ENCODE assay signal across 11 mouse cellular contexts in genomic region chr13:10636859-10637258, GRCm38 (mm10).
DNase-seq lines count a peak whose midpoint lies in the region; ATAC-seq and TF ChIP-seq lines count a peak whose summit lies in the region.
"Had no signal": no experiment of that assay in that cellular context is flagged by ENCODE, and none has a peak within 500 bp of the region (broad histone marks: within the 10 kb centered on the region; RNA-seq: fewer than 3 reads in every experiment).

No protein-coding gene starts in this region.

- no peak for ATAC-seq in forebrain, embryonic 14.5 days
- ATAC-seq in forebrain, embryonic 12.5 days (ENCODE audit: low FRiP score), result no peak
- ATAC-seq in lung, embryonic 14.5 days (ENCODE audit: insufficient read depth), result peak; percentile 76
- no peak for ATAC-seq in intestine, embryonic 16.5 days

- no peak overlapping the region for H3K9ac ChIP-seq in forebrain, embryonic 14.5 days (ENCODE audit: low read length)
- no peak overlapping the region for H3K9ac ChIP-seq in forebrain, embryonic 12.5 days
- H3K9ac ChIP-seq in lung, embryonic 14.5 days, result no peak overlapping the region
- H3K9ac ChIP-seq in intestine, embryonic 16.5 days (ENCODE audit: low read depth, low read length), result no peak overlapping the region
- H3K9ac ChIP-seq: heart, embryonic 15.5 days had no signal

- peak; percentile 29 for DNase-seq in forebrain, embryonic 14.5 days (ENCODE audit: low spot score)
- DNase-seq in lung, embryonic 14.5 days, result peak; percentile 65
- no peak for DNase-seq in lung, adult 2 months
- DNase-seq in layer of hippocampus, postnatal 36 days, result peak; percentile 4 to 10
- peak; percentile 14 for DNase-seq in retina, postnatal 1 day
- no peak for DNase-seq in ovary, postnatal 36 days (ENCODE audit: low spot score)
- DNase-seq: cerebellum, adult 9-10 months had no signal

- no peaks in the 10 kb centered on the region for H3K36me3 ChIP-seq in forebrain, embryonic 14.5 days (ENCODE audit: control insufficient read depth, insufficient read depth, low read length)
- H3K36me3 ChIP-seq in forebrain, embryonic 12.5 days (replicated peaks), result no peaks in the 10 kb centered on the region
- no peaks in the 10 kb centered on the region for H3K36me3 ChIP-seq in lung, embryonic 14.5 days (ENCODE audit: insufficient read depth)
- no peaks in the 10 kb centered on the region for H3K36me3 ChIP-seq in intestine, embryonic 16.5 days (ENCODE audit: control insufficient read depth, insufficient read depth, low read length)
- H3K36me3 ChIP-seq: heart, embryonic 15.5 days had no signal

- H3K4me1 ChIP-seq in forebrain, embryonic 14.5 days (ENCODE audit: control insufficient read depth, insufficient read depth, low read length), result no peaks in the 10 kb centered on the region
- H3K4me1 ChIP-seq in forebrain, embryonic 12.5 days, result no peaks in the 10 kb centered on the region
- no peaks in the 10 kb centered on the region for H3K4me1 ChIP-seq in lung, embryonic 14.5 days (ENCODE audit: insufficient read depth)
- H3K4me1 ChIP-seq in lung, adult 2 months (ENCODE audit: control insufficient read depth, insufficient read depth, low read length), result no peaks in the 10 kb centered on the region
- H3K4me1 ChIP-seq in intestine, embryonic 16.5 days (ENCODE audit: control insufficient read depth, insufficient read depth, low read length), result no peaks in the 10 kb centered on the region
- H3K4me1 ChIP-seq: heart, embryonic 15.5 days had no signal

- H3K27ac ChIP-seq in forebrain, embryonic 14.5 days (ENCODE audit: low read depth, low read length), result no peak overlapping the region
- H3K27ac ChIP-seq in forebrain, embryonic 12.5 days, result no peak overlapping the region
- H3K27ac ChIP-seq in lung, embryonic 14.5 days (ENCODE audit: low read depth), result no peak overlapping the region
- H3K27ac ChIP-seq in intestine, embryonic 16.5 days (ENCODE audit: low read length), result no peak overlapping the region
- H3K27ac ChIP-seq: heart, embryonic 15.5 days; macrophage had no signal

- 90% methylated on average over 4 of the region's 4 CpGs for WGBS in forebrain, embryonic 14.5 days
- WGBS in forebrain, embryonic 12.5 days, result 89% methylated on average over 4 of the region's 4 CpGs
- WGBS in lung, embryonic 14.5 days, result 58% methylated on average over 4 of the region's 4 CpGs
- 32% methylated on average over 4 of the region's 4 CpGs for WGBS in lung, adult 2 months
- WGBS in intestine, embryonic 16.5 days, result 64% methylated on average over 4 of the region's 4 CpGs

- no peak overlapping the region for H3K4me3 ChIP-seq in forebrain, embryonic 14.5 days (ENCODE audit: low read depth, low read length)
- H3K4me3 ChIP-seq in forebrain, embryonic 12.5 days (replicated peaks), result no peak overlapping the region
- no peak overlapping the region for H3K4me3 ChIP-seq in lung, embryonic 14.5 days (ENCODE audit: low read depth, low read length)
- no peak overlapping the region for H3K4me3 ChIP-seq in lung, adult 2 months (replicated peaks; ENCODE audit: extremely low read depth, low read depth, low read length)
- no peak overlapping the region for H3K4me3 ChIP-seq in intestine, embryonic 16.5 days (ENCODE audit: low read length)
- H3K4me3 ChIP-seq: heart, embryonic 15.5 days had no signal

- no peaks in the 10 kb centered on the region for H3K9me3 ChIP-seq in forebrain, embryonic 14.5 days (replicated peaks; ENCODE audit: control insufficient read depth, low read length)
- no peaks in the 10 kb centered on the region for H3K9me3 ChIP-seq in forebrain, embryonic 12.5 days
- no peaks in the 10 kb centered on the region for H3K9me3 ChIP-seq in lung, embryonic 14.5 days (ENCODE audit: low read depth, low read length)
- H3K9me3 ChIP-seq in intestine, embryonic 16.5 days (ENCODE audit: control insufficient read depth, low read length), result no peaks in the 10 kb centered on the region
- H3K9me3 ChIP-seq: heart, embryonic 15.5 days had no signal

- TF ChIP-seq POLR2A in lung, adult 2 months (IDR thresholded peaks at IDR 0.05; ENCODE audit: borderline replicate concordance, extremely low read depth, low read depth, low read length), result no peak

- no peak overlapping the region for H3K4me2 ChIP-seq in forebrain, embryonic 14.5 days (ENCODE audit: low read length)
- H3K4me2 ChIP-seq in forebrain, embryonic 12.5 days, result no peak overlapping the region
- no peak overlapping the region for H3K4me2 ChIP-seq in lung, embryonic 14.5 days
- H3K4me2 ChIP-seq in intestine, embryonic 16.5 days (ENCODE audit: low read depth, low read length), result no peak overlapping the region
- H3K4me2 ChIP-seq: heart, embryonic 15.5 days had no signal

- no peak for TF ChIP-seq CTCF in lung, embryonic 14.5 days (IDR thresholded peaks at IDR 0.05; ENCODE audit: low read depth)
- TF ChIP-seq CTCF in lung, adult 2 months (IDR thresholded peaks at IDR 0.05; ENCODE audit: insufficient read depth, low read length), result no peak

- no peaks in the 10 kb centered on the region for H3K27me3 ChIP-seq in forebrain, embryonic 14.5 days (replicated peaks; ENCODE audit: control insufficient read depth, insufficient read depth, low read length)
- no peaks in the 10 kb centered on the region for H3K27me3 ChIP-seq in forebrain, embryonic 12.5 days
- no peaks in the 10 kb centered on the region for H3K27me3 ChIP-seq in lung, embryonic 14.5 days (ENCODE audit: insufficient read depth, low read length)
- no peaks in the 10 kb centered on the region for H3K27me3 ChIP-seq in intestine, embryonic 16.5 days (replicated peaks; ENCODE audit: control insufficient read depth, insufficient read depth, low read length)
- H3K27me3 ChIP-seq: heart, embryonic 15.5 days had no signal

Comparison
In these comparisons a context has a peak if more than half of its experiments do, and no peak if none do; other contexts are left out.
1. DNase-seq: peak in forebrain, embryonic 14.5 days (single experiment), lung, embryonic 14.5 days (single experiment), layer of hippocampus, postnatal 36 days (2 of 2) and retina, postnatal 1 day (single experiment); none in lung, adult 2 months (single experiment) and ovary, postnatal 36 days (single experiment).